Mouse (Mus musculus): ENCODE data around the gene Sergef.
A peak's percentile ranks its signal among the peaks of the same experiment; 100 is the strongest.

Gene Sergef

DNA sequence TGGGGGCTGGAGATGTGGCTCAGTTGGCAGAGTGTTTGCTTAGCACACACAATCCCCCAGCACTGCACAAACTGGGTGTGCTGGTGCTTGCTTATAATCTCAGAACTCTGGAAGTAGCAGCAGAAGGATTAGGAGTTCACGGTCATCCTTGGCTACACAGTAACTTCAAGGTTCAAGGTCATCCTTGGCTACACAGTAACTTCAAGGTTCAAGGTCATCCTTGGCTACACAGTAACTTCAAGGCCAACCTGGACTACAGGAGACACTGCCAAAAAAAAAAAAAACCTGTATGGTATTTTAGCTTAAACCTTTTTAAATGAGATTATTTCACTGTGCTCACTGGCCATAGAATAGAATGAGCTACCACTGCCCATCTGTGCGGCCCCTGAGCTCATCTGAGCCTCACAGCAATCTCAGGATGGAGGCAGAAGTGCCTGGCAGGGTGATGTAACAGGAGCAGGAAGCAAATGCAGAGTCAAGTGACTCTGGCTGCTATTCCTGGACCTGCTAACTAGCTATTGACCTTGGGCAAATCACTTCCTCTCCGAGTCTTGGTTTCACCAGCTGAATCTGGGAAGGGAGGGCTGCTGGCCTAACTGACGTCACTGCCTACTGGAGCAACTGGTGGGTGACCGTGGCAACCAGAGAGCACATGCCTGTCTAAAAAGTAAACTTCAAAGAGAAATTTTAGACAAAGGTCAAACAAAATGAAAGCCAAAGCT is 24.2 kb downstream of the Sergef start:
- peak; percentile 86 to 93 for DNase-seq

DNA sequence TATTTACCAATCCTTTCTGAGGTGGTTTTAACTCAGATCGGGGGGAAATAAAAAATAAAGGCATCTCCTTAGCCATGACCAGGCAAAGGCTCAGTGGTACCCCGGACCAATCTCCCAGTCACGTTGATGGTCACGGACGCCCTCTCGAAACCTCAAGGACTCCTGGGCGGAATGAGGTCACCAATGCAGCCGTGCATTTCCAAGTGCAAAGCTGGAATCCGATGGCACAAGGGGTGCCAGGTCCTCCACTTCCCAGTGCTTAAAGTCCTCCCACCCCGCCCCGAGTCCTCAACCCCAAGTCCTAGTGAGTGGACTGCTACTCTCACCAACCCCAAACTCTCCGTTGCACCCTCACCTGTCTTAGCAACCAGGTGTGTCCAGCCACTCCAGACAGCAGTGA is 25.3 kb downstream of the Sergef start:
- DNase-seq = peak in 1 of 2 experiments; percentile 31

DNA sequence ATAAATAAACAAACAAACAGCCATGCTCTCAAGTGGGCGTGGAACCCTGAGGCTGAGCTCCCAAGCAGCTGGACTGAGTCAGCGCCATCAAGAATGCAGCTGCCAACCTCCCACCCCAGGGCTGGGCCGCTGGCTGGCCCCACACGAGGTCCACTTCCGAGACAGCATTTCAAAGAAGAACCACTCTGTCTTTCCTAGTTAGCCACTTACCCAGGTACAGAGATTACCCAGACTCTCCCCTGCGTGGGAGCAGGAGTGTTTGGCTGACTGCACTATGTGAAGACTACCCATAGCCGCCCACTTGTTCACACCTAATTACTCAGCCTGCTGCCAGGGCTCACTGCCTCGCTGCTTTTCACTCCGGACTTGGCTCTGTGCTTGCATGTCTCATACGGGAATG is 26.5 kb downstream of the Sergef start:
- DNase-seq = peak; percentile 42 to 43

DNA sequence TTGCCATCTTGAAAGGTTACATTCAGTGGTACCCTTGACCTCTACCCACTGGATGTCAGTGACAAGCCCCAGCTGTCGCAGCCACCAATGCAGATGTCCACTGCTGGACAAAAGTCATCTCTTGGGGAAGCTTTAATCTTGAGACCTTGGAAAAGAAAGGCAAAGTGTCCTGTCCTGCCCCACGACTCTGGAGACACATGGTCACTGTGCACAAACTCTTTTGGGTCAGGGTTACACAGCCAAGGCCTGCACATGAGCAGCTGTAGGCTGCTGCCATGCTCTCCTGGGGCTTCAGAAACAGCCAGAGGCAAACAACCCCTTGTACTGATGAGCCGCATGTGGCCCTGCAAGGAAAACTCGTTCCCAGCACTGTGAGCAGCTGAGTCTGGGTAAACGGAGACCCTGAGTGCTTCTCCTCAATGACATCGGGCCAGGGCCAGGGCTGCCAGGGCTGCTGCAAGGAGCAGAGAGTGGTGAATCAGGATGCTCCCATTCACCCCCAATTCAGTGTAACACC is 27.1 kb downstream of the Sergef start:
- DNase-seq = no peak

DNA sequence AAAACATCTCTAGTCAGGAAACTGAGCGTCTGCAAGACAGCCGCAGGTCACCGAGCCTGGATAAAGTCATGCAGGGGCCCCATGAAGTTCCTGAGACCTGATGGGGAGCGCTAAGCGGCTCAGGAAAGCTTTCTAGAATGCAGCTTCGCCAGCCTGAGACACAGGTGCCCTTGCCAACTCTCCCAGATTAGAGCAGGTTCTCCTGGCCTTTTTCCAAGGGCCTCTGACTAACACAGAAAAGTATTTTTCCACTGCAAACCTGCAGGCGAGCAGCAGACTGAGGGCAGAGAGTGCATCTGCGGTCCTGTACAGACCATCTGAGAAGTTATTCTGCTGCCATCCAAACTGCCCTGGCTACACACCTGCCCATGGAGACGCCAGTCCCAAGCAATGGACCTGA is 27.6 kb downstream of the Sergef start:
- DNase-seq = peak; percentile 77 to 81

DNA sequence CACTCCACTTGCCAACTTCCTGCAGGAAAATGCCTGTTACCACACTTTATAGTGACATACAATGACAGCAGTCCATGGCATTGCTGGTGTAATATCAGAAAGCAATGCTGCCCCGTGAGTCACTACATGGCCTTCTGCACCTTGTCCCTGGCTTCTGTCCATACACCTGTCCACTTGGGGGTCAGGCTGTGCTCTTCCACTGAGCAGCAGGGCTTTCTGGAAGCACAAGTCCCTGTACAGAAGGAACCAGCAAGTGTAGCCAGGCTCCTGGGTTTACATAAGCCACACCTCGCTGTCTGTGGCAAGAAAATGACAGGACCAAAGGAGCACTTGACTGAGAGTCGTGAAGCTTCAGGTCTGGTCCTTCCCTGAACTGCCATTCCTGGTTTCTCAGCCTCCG is 30.3 kb downstream of the Sergef start:
- no peak for DNase-seq

DNA sequence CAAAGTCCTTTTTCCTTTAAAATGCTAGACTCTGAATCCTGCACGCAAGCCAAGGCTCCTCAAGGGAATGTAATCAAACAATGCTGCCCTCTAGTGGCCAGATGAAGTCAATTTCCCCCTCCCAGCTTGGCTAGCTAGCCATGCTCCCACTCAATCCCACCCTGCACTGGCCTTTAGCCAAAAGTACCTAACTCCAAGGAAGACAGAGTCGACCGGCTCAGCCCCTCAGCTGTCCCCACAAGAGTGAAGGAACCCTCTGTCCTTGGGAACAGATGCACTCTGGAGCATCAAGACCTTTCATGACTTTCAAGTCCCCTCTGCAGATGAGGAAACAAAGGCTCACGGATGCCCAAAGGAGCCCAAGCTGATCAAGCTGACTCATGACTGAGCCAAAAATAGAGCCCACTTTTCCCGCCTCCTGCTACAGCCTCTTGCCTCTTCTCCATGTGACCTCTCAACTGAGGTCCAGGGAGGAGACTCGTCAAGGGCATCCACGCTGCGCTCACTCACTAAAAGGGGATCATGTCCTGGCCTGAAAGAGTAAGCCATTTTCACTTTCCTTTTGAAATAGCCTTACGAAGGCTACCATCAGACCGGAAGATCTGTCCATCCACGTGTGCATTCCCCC is 32.1 kb downstream of the Sergef start:
- DNase-seq = peak in 1 of 2 experiments; percentile 58

DNA sequence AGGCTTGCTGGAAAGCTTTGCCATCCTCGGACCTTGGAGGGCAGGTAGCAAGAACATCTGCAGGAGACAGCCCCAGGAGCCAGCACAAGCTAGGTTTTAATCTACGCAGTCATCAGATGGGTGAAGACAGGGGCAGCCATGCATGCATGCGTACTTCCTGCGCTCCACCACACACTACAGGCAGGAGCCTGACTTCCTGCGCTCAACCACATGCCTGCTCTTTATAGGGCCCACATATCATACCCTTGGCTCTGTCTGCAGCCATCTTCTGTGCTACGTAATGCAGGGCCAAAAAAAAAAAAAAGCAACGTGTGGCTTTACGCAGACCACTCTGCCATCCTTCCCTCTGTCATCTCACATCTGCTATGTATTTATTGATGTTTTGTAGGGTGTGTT is 32.6 kb downstream of the Sergef start:
- DNase-seq = peak in 1 of 2 experiments; percentile 14

DNA sequence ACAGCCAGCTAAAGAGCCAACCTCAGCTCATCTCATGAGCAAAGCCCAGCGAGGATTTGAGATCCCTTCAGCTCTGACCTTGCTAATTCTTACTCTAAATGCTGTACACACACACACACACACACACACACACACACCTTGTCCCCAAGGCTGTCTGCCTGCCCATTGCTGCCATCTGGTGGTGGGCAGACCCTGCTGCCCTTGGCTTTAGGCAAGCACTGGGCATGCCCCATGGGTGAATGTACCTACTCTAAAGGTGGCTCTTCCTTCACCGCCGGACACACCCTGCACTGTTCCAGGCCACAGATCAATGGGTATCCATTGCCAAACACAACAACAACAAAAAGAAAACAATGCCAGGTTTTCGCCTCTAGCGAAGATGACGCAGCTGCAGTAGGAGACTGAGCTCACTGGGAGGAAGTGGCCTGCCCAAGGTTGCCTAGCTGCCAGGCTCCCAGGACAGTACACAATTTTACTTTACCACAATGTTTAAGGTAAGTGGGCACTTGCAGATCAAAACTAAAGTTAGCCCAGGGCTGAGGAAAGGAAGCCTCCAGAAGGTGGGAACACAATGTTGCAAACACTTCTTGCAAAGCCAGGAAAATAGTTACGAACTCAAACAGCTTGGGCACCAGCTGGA is 33.1 kb downstream of the Sergef start:
- peak; percentile 70 to 81 for DNase-seq

DNA sequence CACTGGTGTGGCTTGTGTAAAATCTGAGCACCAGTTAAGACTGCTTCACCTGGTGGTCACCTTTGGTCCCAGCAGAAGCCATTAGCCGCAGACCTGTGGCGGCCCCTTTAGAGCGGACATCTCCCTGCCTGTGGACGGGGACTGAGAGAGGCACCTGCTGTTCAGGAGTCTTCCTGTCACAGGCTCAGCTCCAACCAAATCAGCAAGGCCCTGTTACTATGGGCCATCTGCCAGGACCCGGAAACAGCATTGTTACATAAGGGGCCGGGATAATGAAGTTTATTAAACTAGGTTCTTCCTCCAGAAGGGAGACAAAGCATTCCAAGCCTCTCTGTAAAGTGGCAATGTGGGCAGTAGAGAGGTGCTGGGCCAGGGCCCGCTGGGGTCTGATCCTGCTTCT is 36.6 kb downstream of the Sergef start:
- DNase-seq = peak in 1 of 2 experiments; percentile 57

DNA sequence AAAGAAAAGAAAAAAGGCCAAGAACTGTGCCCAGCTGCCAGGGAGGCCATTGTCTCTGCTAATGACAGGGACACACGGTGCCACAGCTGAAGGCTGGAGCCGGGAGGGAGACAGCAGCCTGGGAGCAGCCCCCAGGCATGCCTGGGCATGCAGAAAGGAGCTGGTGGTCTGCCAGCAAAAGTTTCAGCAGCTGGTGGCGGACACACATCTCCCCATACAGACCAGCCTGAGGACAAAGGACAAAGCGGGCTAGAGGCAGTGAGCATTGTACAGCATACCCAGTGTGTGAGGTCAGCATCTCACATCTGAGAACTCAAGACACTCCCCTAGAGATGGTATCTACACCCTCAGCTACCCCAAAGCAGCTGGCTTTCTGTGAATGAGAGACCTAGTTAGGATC is 37.5 kb downstream of the Sergef start:
- DNase-seq = no peak

DNA sequence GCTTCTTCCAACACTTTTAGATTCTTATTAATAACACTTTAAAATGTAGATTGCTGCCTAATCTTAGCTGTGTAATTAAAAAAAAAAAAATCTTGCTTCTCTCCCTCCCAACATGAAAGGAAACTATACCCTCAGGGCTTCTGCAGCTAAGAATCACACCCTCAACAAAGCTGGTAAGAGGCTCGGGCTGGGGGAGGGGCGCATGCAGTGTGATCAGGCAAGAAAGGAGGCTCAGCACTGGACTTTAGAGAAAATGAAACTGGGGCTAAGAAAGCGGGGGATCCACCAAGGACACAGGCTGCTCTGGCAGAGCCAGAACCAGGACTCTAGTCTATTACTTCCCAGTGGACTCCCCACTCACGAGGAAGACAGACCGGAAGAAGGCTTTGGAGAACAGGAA is 38.5 kb downstream of the Sergef start:
- DNase-seq = no peak

DNA sequence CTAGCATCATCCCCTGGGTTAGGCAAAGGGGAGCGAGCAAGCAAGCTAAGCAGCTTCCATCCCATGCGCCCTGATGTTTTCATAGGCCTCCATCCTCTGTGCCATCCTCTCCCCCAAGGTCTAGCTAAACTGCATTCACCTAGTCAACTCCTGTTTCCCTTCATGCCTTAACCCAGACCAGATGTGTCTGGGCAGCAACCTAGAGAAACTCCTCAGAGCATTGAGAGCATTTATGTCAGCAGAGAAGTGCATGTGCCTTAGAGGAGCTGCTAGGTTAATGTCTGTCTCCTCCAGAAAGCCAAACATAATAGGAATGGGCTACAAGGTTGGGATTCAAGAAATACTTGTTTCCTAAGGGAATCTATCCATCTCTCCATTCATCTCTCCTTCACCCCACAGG is 42.6 kb downstream of the Sergef start:
- DNase-seq = no peak

DNA sequence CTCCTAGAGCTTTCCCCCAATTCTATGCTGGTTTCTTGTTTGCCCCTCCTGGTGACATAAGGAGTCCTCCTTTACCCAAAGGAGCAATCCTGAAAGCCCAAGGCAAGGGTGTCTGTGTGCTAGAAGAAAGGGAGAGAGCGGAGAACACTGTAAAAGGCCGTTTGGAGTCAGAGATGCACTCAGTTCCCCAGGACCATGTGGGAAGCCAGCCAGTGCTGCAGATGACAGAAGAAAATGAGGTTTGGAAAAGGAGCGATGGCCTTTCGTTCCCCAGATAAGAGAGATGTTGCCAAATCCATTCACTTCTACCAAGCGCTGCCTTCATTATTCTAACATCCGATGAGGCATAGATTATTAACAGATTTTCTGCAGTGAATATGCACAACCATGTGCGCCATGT is 48.1 kb downstream of the Sergef start:
- DNase-seq = no peak

DNA sequence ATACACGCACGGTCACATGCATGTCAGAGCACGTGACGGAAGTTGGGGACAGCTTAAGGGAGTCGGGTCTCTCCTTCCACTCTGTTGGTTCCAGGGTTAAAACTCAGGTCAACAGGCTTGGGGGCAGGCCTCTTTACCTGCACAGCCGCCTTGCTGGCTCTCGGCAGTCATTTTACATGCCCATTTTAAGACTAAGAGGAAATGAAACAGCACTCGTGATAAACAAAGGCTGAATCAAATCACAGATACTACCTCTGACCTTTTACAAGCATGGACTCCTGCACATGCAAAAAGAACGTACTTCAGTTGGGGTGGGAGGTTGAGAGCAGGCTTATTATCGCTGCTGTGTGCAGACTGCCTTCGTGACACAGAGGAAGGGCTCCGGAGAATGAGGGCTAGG is 50.4 kb downstream of the Sergef start:
- DNase-seq = no peak

DNA sequence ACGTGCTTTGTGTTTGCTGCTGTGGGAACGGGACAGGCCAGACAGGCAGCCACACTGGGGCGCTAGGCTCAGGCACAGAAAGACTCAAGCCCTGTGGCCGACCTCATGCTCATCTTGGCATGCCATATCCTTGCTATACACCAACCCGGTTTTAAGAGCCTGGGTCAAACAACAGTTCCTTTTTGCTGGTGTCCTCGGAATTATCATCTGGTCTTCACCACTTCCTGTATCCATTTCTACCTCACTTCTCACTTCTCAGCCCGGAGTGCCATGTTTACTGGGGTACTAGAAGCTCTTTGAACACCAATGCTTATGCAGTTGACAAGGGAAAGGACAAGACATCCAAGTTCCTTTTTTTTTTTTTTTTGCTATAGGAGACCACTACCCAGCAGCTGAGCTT is 51.6 kb downstream of the Sergef start:
- DNase-seq = no peak

DNA sequence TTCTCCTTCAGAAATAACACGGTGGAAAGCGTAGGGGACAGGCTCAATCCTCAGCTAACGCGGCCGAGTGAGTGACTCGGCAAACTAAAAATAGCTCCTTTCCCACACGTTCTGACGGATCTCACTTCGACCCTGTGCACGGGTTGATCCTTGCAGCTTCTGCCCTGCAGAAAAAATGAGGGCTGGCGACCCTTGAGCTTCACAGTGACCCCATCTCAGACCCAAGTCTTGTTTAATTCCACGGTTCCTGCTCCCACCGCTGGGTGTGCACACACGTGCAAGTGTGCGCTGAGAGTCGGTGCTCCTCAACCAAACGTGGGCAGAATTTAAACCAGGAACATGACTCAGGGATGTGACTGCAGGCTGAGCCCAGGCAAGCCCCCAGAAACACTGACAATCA is 52.1 kb downstream of the Sergef start:
- DNase-seq = no peak

DNA sequence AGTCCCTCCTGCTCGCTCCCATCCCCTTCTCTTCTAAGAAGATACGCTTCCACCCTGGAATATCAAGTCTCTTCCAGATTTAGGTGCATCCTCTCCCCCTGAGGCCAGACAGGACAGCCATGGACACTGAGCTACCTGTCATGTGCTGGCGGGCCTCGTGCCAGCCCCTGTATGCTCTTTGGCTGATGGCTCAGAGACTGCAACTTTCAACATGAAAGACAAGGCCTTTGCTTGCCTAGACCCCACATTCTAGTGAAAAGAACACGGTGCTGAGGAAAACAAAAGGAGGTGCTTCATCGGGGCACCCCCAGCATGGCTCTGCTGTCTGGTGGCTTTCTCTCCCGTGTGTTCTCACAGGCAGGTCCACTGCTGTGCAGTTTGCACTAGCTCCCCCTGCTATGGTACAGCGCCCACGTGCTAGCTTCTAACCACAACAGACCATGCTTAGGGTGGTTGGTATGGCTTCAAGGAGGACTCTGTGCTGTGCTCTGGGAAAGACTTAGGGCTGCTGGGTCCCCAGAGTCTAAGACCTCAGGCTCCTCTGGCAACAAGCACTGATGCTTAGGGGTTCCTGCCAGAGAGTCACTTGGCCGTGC is 52.9 kb downstream of the Sergef start:
- no peak for DNase-seq

DNA sequence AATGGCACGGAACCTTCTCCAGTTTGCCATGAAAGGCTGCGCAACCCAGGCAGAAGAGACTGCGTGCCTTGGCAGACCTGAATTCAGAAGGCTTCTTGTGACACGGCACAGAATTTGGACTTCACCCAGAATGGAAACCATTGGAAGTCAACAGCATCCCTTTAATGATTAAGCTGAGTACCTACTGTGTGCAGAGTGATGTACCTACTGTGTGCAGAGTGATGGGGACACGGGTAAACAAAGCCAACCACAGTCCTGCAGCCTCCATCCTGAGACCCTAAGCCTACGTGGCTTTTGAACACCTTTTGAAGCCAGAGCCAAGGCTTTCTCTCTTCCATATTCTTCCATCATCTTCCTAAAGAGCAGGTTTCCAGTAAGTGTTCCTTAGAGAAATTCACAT is 56.9 kb downstream of the Sergef start:
- no peak for DNase-seq

DNA sequence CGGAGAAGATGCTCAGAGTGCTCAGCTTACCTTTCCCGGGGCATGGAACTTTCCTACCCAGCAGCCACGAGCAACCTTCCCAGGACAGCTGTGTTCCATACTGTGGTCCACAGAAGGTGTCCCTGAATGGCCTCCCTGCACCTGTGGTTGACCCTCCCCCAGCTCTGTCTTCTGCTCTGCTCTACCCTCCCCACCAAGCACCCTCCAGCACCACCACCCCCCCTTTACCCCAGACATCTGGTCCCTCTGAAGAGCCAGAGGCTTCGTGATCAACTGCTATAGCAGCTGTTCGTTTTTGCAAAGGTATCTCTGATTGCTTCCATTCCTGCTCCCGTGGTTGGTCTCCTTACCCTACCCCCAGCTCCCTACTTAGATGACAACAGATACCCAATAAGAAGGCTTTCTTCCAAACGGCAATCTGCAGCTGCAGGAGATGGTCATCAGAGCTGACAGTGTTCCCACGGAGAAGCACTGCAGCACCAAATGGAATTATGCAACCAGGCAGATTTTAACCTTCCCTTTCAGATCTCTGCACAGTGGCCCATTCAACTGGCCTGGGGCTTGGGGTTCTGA is 58.2 kb downstream of the Sergef start:
- DNase-seq = no peak

DNA sequence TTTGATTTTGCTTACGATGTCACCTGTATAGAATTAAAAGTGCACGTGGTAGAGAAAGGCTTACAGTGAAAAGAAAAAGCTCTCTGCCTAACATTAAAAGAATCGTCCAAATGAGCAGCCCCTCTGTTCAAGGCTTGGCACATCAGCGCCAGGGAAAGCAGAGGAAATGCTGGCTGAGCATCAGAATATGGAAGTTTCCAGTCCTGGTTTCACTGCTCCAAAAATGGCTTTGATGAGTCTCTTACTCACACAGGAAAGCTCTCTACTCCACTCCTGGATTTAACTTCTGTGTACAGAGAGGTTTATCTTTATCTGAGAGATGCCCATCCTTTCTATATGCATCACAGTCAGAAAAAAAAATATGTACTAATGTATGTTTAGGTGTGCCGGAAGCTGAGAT is 61.5 kb downstream of the Sergef start:
- DNase-seq = no peak

DNA sequence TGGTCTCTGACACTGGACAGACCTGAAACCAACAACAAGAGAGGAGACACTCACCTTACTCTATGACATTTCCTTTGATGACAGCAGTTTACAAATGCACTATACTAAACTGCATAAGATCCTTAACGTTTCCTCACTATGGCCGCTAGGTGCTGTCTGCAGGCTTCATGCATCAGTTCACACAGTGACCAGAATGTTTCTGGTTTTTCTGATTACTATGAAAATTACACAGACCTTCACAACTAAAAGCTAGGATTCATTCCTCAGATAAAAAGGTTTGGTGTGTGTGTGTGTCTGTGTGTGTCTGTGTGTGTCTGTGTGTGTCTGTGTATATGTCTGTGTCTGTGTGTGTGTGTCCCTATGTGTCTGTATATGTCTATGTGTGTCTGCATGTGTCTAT is 63.7 kb downstream of the Sergef start:
- no peak for DNase-seq

Measured in kidney, adult 8-10 months (tissue).